ENCODE assay signal across 10 mouse cellular contexts in genomic region chr11:63898509-63899168, GRCm38 (mm10). TPM values are rescaled to one million over a fixed set of nuclear protein-coding genes. Genes with fewer than 3 reads are reported as not detected.
A peak's percentile ranks its signal among the peaks of the same experiment; 100 is the strongest.
DNase-seq lines count a peak whose midpoint lies in the region; ATAC-seq and TF ChIP-seq lines count a peak whose summit lies in the region.
"Had no signal": no experiment of that assay in that cellular context is flagged by ENCODE, and none has a peak within 500 bp of the region (broad histone marks: within the 10 kb centered on the region; RNA-seq: fewer than 3 reads in every experiment).

No protein-coding gene starts in this region.

- no peak overlapping the region for H3K4me2 ChIP-seq in lung, embryonic 14.5 days
- H3K4me2 ChIP-seq in limb, embryonic 13.5 days (replicated peaks) = no peak overlapping the region
- H3K4me2 ChIP-seq in neural tube, embryonic 14.5 days (ENCODE audit: low read depth, low read length) = no peak overlapping the region

- no peaks in the 10 kb centered on the region for H3K27me3 ChIP-seq in lung, embryonic 14.5 days (ENCODE audit: insufficient read depth, low read length)
- peaks cover 89% of the 10 kb centered on the region for H3K27me3 ChIP-seq in forebrain, embryonic 10.5 days (ENCODE audit: poor library complexity, severe bottlenecking)
- peaks cover 5% of the 10 kb centered on the region; the same call in 1 of the 2 replicates for H3K27me3 ChIP-seq in limb, embryonic 13.5 days
- no peaks in the 10 kb centered on the region for H3K27me3 ChIP-seq in neural tube, embryonic 14.5 days (ENCODE audit: control insufficient read depth, insufficient read depth, low read length)

- no peak for ATAC-seq in lung, embryonic 14.5 days (ENCODE audit: insufficient read depth)
- no peak for ATAC-seq in limb, embryonic 13.5 days (ENCODE audit: low FRiP score, low read depth)
- peak; percentile 72 for ATAC-seq in neural tube, embryonic 14.5 days (ENCODE audit: low read depth)

- H3K4me3 ChIP-seq in lung, embryonic 14.5 days (ENCODE audit: low read depth, low read length) = no peak overlapping the region
- peak overlapping the region; percentile 14 for H3K4me3 ChIP-seq in forebrain, embryonic 10.5 days
- H3K4me3 ChIP-seq in limb, embryonic 13.5 days = no peak overlapping the region
- no peak overlapping the region for H3K4me3 ChIP-seq in neural tube, embryonic 14.5 days (ENCODE audit: low read depth, low read length)
- H3K4me3 ChIP-seq: gastrocnemius, adult 2 months had no signal

- no peak for TF ChIP-seq CTCF in lung, embryonic 14.5 days (IDR thresholded peaks at IDR 0.05; ENCODE audit: low read depth)

- peak; percentile 21 for DNase-seq in lung, embryonic 14.5 days
- no peak for DNase-seq in lung, adult 18-20 months
- DNase-seq in forebrain, embryonic 10.5 days (ENCODE audit: extremely low spot score, low spot score) = peak; percentile 76
- DNase-seq in adrenal gland, postnatal 14 days = no peak
- no peak for DNase-seq in kidney, adult 9 months
- no peak for DNase-seq in layer of hippocampus, postnatal 25 days (ENCODE audit: extremely low spot score in 1 of 2, low spot score in 1 of 2)
- DNase-seq: cerebellum, postnatal 14 days; gastrocnemius, adult 2 months had no signal

- no peak overlapping the region for H3K9ac ChIP-seq in lung, embryonic 14.5 days
- 0 out of 2 replicates have a peak overlapping the region, but pooled peaks have one; percentile 8 for H3K9ac ChIP-seq in limb, embryonic 13.5 days
- no peak overlapping the region for H3K9ac ChIP-seq in neural tube, embryonic 14.5 days (replicated peaks; ENCODE audit: low read depth, low read length)

- no peak overlapping the region for H3K27ac ChIP-seq in lung, embryonic 14.5 days (ENCODE audit: low read depth)
- H3K27ac ChIP-seq in forebrain, embryonic 10.5 days = peak overlapping the region; percentile 83
- no peak overlapping the region for H3K27ac ChIP-seq in limb, embryonic 13.5 days
- no peak overlapping the region for H3K27ac ChIP-seq in neural tube, embryonic 14.5 days (ENCODE audit: low read depth, low read length)
- H3K27ac ChIP-seq: gastrocnemius, adult 2 months had no signal

- WGBS in lung, embryonic 14.5 days = 51% methylated on average over 9 of the region's 9 CpGs
- WGBS in forebrain, embryonic 10.5 days = 9% methylated on average over 9 of the region's 9 CpGs
- WGBS in limb, embryonic 13.5 days = 29% methylated on average over 9 of the region's 9 CpGs
- 7% methylated on average over 9 of the region's 9 CpGs for WGBS in neural tube, embryonic 14.5 days

- no peaks in the 10 kb centered on the region for H3K36me3 ChIP-seq in lung, embryonic 14.5 days (ENCODE audit: insufficient read depth)
- no peaks in the 10 kb centered on the region for H3K36me3 ChIP-seq in forebrain, embryonic 10.5 days (replicated peaks)
- peaks cover 16% of the 10 kb centered on the region for H3K36me3 ChIP-seq in limb, embryonic 13.5 days
- no peaks in the 10 kb centered on the region for H3K36me3 ChIP-seq in neural tube, embryonic 14.5 days (ENCODE audit: control insufficient read depth, insufficient read depth, low read length)

- H3K9me3 ChIP-seq in lung, embryonic 14.5 days (ENCODE audit: low read depth, low read length) = no peaks in the 10 kb centered on the region
- no peaks in the 10 kb centered on the region for H3K9me3 ChIP-seq in forebrain, embryonic 10.5 days
- H3K9me3 ChIP-seq in limb, embryonic 13.5 days = no peaks in the 10 kb centered on the region
- no peaks in the 10 kb centered on the region for H3K9me3 ChIP-seq in neural tube, embryonic 14.5 days (ENCODE audit: control insufficient read depth, low read length)

- no peaks in the 10 kb centered on the region for H3K4me1 ChIP-seq in lung, embryonic 14.5 days (ENCODE audit: insufficient read depth)
- peaks cover 60% of the 10 kb centered on the region for H3K4me1 ChIP-seq in forebrain, embryonic 10.5 days
- peaks cover 22% of the 10 kb centered on the region for H3K4me1 ChIP-seq in limb, embryonic 13.5 days
- 0 out of 2 replicates have a peak, but pooled peaks cover 3% of the 10 kb centered on the region for H3K4me1 ChIP-seq in neural tube, embryonic 14.5 days (ENCODE audit: control insufficient read depth, insufficient read depth, low read length)

RNA-seq across cellular contexts. Expression of gene Hs3st3b1, which starts 23.5 kb away (rescaled TPM):
- 0.84 and 1.1 TPM in 2 replicates for polyA plus RNA-seq in lung, embryonic 14.5 days (2014; fragmentation: Nextera tagmentation; extraction: Ambion mirVana)
- polyA plus RNA-seq in forebrain, embryonic 10.5 days (2016; fragmentation: Nextera tagmentation; extraction: Ambion mirVana) = 4.8 and 5.7 TPM in 2 replicates
- polyA plus RNA-seq in limb, embryonic 13.5 days (2015; fragmentation: Nextera tagmentation; extraction: Ambion mirVana) = 25.6 and 26.1 TPM in 2 replicates
- 9.1 and 9.4 TPM in 2 replicates for polyA plus RNA-seq in neural tube, embryonic 14.5 days (2014; fragmentation: Nextera tagmentation; extraction: Ambion mirVana)
- 3.0 and 7.4 TPM in 2 replicates for total RNA-seq in adrenal gland, postnatal 14 days (2021)
- total RNA-seq in layer of hippocampus, postnatal 25 days (2021) = under 1 TPM; 0.47 to 0.49 TPM

Comparison
In these comparisons a context has a peak if more than half of its experiments do, and no peak if none do; other contexts are left out.
1. DNase-seq: peak in lung, embryonic 14.5 days (single experiment) and forebrain, embryonic 10.5 days (single experiment); none in lung, adult 18-20 months (0 of 2), adrenal gland, postnatal 14 days (single experiment), kidney, adult 9 months (single experiment) and layer of hippocampus, postnatal 25 days (0 of 2).